In the genomic region with DNA sequence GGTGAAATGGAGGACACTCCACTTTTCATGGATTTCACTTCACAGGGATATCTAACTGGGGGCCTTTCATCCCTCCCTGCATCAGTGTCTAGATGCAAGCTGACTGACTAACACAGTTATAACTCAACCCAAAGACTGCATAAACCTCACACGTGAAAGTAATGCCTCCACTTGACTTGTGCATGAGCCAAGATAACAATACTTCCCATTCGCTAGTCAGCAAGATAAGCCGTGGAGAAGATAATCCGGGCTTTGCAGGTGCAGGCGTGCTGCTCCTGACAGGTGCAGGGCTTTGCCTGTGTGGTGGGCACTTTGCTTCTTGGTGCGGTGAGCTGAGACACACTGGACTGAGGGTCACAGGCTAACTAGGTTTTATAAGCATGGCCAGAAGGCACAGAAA, we compare ENCODE assay signal across 20 mouse cellular contexts. TPM values are rescaled to one million over a fixed set of nuclear protein-coding genes. Genes with fewer than 3 reads are reported as not detected.
DNase-seq lines count a peak whose midpoint lies in the region; ATAC-seq and TF ChIP-seq lines count a peak whose summit lies in the region.
"Had no signal": no experiment of that assay in that cellular context is flagged by ENCODE, and none has a peak within 500 bp of the region (broad histone marks: within the 10 kb centered on the region; RNA-seq: fewer than 3 reads in every experiment).

No protein-coding gene starts in this region.

- no peak overlapping the region for H3K9ac ChIP-seq in hindbrain, embryonic 16.5 days (ENCODE audit: low read depth, low read length)
- H3K9ac ChIP-seq: forebrain, embryonic 13.5 days; forebrain, postnatal 0 days; hindbrain, embryonic 13.5 days had no signal

- WGBS in hindbrain, embryonic 16.5 days = 92% methylated on average over 6 of the region's 6 CpGs

- peaks cover 16% of the 10 kb centered on the region for H3K4me1 ChIP-seq in G1E (ENCODE audit: insufficient read depth, low read depth, low read length)
- peaks cover 37% of the 10 kb centered on the region for H3K4me1 ChIP-seq in brown adipose tissue, adult 24 weeks (ENCODE audit: control insufficient read depth, insufficient read depth, insufficient read length, low read length)
- H3K4me1 ChIP-seq in hindbrain, embryonic 16.5 days (ENCODE audit: control insufficient read depth, insufficient read depth, low read depth, low read length) = peaks cover 13% of the 10 kb centered on the region; the same call in 1 of the 2 replicates

- 0 out of 2 replicates have a peak, but pooled peaks have one; percentile 1 for ATAC-seq in G1E (ENCODE audit: extremely low read depth, insufficient number of reproducible peaks, low FRiP score, poor library complexity, severe bottlenecking)
- ATAC-seq in megakaryocyte-erythroid progenitor cell, adult 5-6 weeks (replicated peaks; ENCODE audit: low FRiP score, low TSS enrichment, poor library complexity, severe bottlenecking) = peak; percentile 36; the same call in 1 of the 2 replicates
- no peak for ATAC-seq in hindbrain, embryonic 16.5 days
- ATAC-seq: forebrain, embryonic 13.5 days; forebrain, postnatal 0 days had no signal

- TF ChIP-seq CTCF in layer of hippocampus, adult 2 months (conservative IDR thresholded peaks at IDR 0.05) = no peak
- TF ChIP-seq CTCF in G1E (IDR thresholded peaks at IDR 0.05; ENCODE audit: low read depth, low read length) = no peak

- H3K9me3 ChIP-seq in G1E (replicated peaks) = no peaks in the 10 kb centered on the region
- no peaks in the 10 kb centered on the region for H3K9me3 ChIP-seq in hindbrain, embryonic 16.5 days (ENCODE audit: control insufficient read depth, low read length)
- H3K9me3 ChIP-seq: embryonic facial prominence, embryonic 10.5 days; forebrain, embryonic 13.5 days; heart, embryonic 10.5 days; hindbrain, embryonic 13.5 days had no signal

- no peaks in the 10 kb centered on the region for H3K36me3 ChIP-seq in G1E (replicated peaks)
- H3K36me3 ChIP-seq in hindbrain, embryonic 16.5 days (ENCODE audit: control insufficient read depth, insufficient read depth, low read length) = no peaks in the 10 kb centered on the region
- H3K36me3 ChIP-seq: embryonic facial prominence, embryonic 10.5 days; heart, embryonic 10.5 days; hindbrain, embryonic 13.5 days had no signal

- DNase-seq in layer of hippocampus, adult 2 months (ENCODE audit: low spot score in 2 of 2) = no peak
- no peak for DNase-seq in layer of hippocampus, postnatal 14 days (ENCODE audit: low spot score in 2 of 2)
- DNase-seq in G1E (ENCODE audit: low spot score) = no peak
- DNase-seq in heart, adult 18-20 months = no peak
- DNase-seq: adrenal gland, adult 8-10 months; adrenal gland, postnatal 36 days; cerebellum, adult 18-20 months; cerebellum, adult 9-11 months; forebrain, postnatal 0 days; gastrocnemius, adult 2 months; gastrocnemius, postnatal 25 days; heart, postnatal 10 days; heart, postnatal 4 days had no signal

- H3K27ac ChIP-seq in layer of hippocampus, adult 2 months = peak overlapping the region; percentile 57
- 0 out of 2 replicates have a peak overlapping the region, but pooled peaks have one; percentile 3 for H3K27ac ChIP-seq in brown adipose tissue, adult 24 weeks (replicated peaks; ENCODE audit: low read depth, low read length)
- no peak overlapping the region for H3K27ac ChIP-seq in hindbrain, embryonic 16.5 days (ENCODE audit: low read depth, low read length)
- H3K27ac ChIP-seq: embryonic facial prominence, embryonic 10.5 days; forebrain, embryonic 13.5 days; gastrocnemius, adult 2 months; heart, embryonic 10.5 days; hindbrain, embryonic 13.5 days had no signal

- H3K27me3 ChIP-seq in G1E (ENCODE audit: insufficient read depth, low read length) = peaks cover 21% of the 10 kb centered on the region
- no peaks in the 10 kb centered on the region for H3K27me3 ChIP-seq in hindbrain, embryonic 16.5 days (replicated peaks; ENCODE audit: control insufficient read depth, insufficient read depth, low read length)
- H3K27me3 ChIP-seq: forebrain, embryonic 13.5 days; hindbrain, embryonic 13.5 days had no signal

- H3K4me3 ChIP-seq in layer of hippocampus, adult 2 months = no peak overlapping the region
- no peak overlapping the region for H3K4me3 ChIP-seq in G1E (ENCODE audit: low read depth, low read length)
- H3K4me3 ChIP-seq in brown adipose tissue, adult 24 weeks (ENCODE audit: insufficient read depth, low read depth, low read length) = no peak overlapping the region
- H3K4me3 ChIP-seq in hindbrain, embryonic 16.5 days (ENCODE audit: low read length) = no peak overlapping the region
- H3K4me3 ChIP-seq: embryonic facial prominence, embryonic 10.5 days; forebrain, embryonic 13.5 days; gastrocnemius, adult 2 months; heart, embryonic 10.5 days; hindbrain, embryonic 13.5 days had no signal

- H3K4me2 ChIP-seq in hindbrain, embryonic 16.5 days (ENCODE audit: low read length) = no peak overlapping the region
- H3K4me2 ChIP-seq: forebrain, embryonic 13.5 days; hindbrain, embryonic 13.5 days had no signal

RNA-seq across cellular contexts. Expression of a gene that starts 58.4 kb away (rescaled TPM):
- total RNA-seq in layer of hippocampus, adult 2 months (2021) = not detected
- total RNA-seq in layer of hippocampus, postnatal 14 days (2021) = not detected
- not detected in 2 replicates for total RNA-seq in G1E (2014; fragmentation: Nextera tagmentation)
- 0.60 and 0.70 TPM in 2 replicates for total RNA-seq in G1E (2017)
- not detected in 2 replicates for polyA plus RNA-seq in G1E (2012)
- 2.9 TPM in 1 of 2 replicates, not detected in the other for polyA plus RNA-seq in brown adipose tissue, adult 24 weeks (2012; ENCODE audit: insufficient read depth, insufficient read length, missing spikeins)
- total RNA-seq in megakaryocyte-erythroid progenitor cell, adult 5-6 weeks (2014; fragmentation: Nextera tagmentation) = not detected in 2 replicates
- 0.47 and 1.1 TPM in 2 replicates for total RNA-seq in megakaryocyte-erythroid progenitor cell, adult 5-6 weeks (2017)
- polyA plus RNA-seq in hindbrain, embryonic 16.5 days (2015; fragmentation: Nextera tagmentation; extraction: Ambion mirVana) = 1.6 and 1.8 TPM in 2 replicates
- total RNA-seq in heart, adult 18-20 months (2021) = not detected
- total RNA-seq: adrenal gland, adult 8-10 months; gastrocnemius, adult 2 months; gastrocnemius, postnatal 25 days; heart, postnatal 4 days had no signal
